Mouse (Mus musculus): ENCODE results near the gene Shisa8. TPM values are rescaled to one million over a fixed set of nuclear protein-coding genes. Genes with fewer than 3 reads are reported as not detected.

Shisa8 gene
- polyA plus RNA-seq, 1 experiment from 2014 or later = 1.8 TPM

DNA sequence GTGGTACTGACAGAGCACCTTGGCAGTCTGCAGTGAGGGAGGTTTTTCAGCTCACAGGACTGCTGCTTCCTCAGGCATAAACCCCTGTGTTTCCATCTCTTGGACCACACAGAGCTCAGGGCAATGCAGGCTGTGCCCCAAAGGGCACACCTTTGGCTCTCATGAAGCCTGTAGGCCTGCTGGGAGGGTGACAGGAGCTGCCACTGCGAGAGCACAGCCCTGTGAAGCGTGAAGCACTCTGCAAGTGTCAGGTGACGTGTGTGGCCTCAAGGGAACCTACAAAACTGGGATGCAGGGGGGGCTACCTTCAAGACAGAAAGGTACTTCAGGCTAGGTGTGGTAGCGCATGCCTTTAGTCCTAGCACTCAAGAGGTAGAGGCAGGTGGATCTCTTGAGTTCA lies 20.0 kb upstream of the Shisa8 start:
- Histone ChIP-seq H3K9me3 (no peaks in the 10 kb centered on the region), H3K27ac (no peak overlapping the region), H3K4me1 (replicated peaks) (peaks cover 29% of the 10 kb centered on the region), H3K27me3 (ENCODE audit: insufficient read depth, poor library complexity, severe bottlenecking) (no peaks in the 10 kb centered on the region), H3K4me3 (no peak overlapping the region), H3K36me3 (peaks cover 21% of the 10 kb centered on the region)
- DNase-seq (ENCODE audit: low spot score) = no peak
- WGBS = 73% methylated on average over 4 of the region's 4 CpGs

DNA sequence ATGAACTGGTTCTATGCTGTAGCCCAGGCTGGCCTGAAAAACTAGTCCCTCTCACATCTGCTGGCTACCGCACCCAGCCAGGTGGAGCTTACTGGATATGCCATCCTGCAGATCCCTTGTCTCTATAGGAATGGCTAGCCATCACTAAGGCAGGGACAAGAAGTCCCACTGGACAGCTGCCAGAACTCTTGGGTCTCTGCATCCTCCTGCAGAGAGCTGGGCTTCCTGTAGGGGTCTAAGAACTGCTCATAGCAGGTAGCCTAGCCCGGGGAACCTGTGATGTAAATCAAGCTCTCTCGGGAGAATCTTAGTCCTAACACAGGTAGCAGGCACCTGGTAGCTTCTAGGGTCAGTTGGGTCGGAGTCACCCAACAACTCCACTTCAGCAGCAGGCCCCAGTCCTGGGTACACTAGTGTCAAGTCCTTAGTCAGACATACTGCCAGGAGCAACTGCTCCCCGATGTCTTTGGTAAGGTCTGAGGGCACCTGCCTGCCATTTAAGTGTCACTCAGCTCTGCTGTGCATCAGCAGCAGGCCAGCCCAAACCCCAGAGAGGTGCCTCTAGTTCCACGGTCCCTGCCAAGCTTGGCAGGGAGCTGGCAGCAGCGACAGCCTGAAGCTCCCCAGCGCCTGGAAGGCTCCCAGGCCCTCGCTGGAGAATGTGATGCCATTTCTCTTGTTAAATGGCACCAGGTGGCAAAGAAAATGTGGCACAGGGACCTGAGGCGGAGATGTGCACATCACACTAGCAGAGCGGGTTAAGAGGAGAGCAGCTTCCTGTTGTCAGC lies 19.2 kb upstream of the Shisa8 start:
- H3K9me3 ChIP-seq = no peaks in the 10 kb centered on the region
- H3K4me1 ChIP-seq (replicated peaks) = peaks cover 29% of the 10 kb centered on the region
- DNase-seq (ENCODE audit: low spot score) = no peak
- no peak overlapping the region for H3K4me3 ChIP-seq
- no peak overlapping the region for H3K27ac ChIP-seq
- 71% methylated on average over 11 of the region's 11 CpGs for WGBS
- peaks cover 21% of the 10 kb centered on the region for H3K36me3 ChIP-seq
- H3K27me3 ChIP-seq (ENCODE audit: insufficient read depth, poor library complexity, severe bottlenecking) = 0 out of 2 replicates have a peak, but pooled peaks cover under 1% of the 10 kb centered on the region

DNA sequence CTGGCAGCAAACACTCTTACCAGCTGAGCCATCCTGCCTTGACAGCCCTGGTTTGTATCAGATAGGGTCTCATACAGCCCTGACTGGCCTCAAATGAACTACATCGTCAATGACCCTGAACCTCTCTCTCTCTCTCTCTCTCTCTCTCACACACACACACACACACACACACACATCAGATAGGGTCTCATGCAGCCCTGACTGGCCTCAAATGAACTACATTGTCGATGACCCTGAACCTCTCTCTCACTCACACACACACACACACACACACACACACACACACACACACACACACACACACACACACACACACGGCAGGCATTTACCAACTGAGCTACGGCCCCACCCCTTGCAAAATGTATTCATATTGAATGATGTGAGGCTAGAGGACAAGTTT lies 18.5 kb upstream of the Shisa8 start:
- H3K36me3 ChIP-seq = peaks cover 21% of the 10 kb centered on the region
- WGBS = 79% methylated on average over 4 of the region's 4 CpGs
- no peak for DNase-seq (ENCODE audit: low spot score)
- no peaks in the 10 kb centered on the region for H3K9me3 ChIP-seq
- H3K27me3 ChIP-seq (ENCODE audit: insufficient read depth, poor library complexity, severe bottlenecking) = peaks cover 8% of the 10 kb centered on the region
- H3K4me3 ChIP-seq = no peak overlapping the region
- H3K27ac ChIP-seq = no peak overlapping the region
- H3K4me1 ChIP-seq (replicated peaks) = peaks cover 29% of the 10 kb centered on the region

DNA sequence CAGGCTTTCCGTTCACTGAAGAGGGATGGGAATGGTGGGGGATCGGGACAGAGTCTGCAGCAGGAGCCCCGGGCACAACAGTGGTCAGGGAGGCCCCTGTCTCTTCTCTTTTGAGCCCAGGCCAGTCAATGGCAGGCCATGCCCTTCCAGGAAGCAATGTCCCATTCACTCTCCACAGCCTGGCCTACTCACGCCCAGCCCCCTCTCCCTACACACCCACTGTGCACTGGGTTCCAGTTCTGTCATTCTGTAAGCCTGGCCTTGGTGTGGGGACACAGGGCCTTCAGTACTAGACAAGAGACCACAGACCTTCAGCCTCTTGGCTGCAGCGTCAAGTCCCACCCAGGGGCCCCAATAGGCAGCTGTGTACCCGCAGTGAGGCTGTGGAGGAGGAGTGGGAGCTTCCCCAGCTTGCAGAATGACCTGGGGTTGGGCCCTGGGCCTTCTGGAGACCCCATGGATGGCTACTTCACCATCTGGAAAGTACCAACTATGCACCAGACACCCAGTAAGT lies 17.5 kb upstream of the Shisa8 start:
- Histone ChIP-seq H3K4me1 (replicated peaks) (peaks cover 26% of the 10 kb centered on the region), H3K9me3 (no peaks in the 10 kb centered on the region), H3K27ac (peak overlapping the region; percentile 41), H3K27me3 (ENCODE audit: insufficient read depth, poor library complexity, severe bottlenecking) (peaks cover 17% of the 10 kb centered on the region), H3K36me3 (peaks cover 21% of the 10 kb centered on the region), H3K4me3 (no peak overlapping the region)
- DNase-seq (ENCODE audit: low spot score) = no peak
- 64% methylated on average over 6 of the region's 6 CpGs for WGBS

DNA sequence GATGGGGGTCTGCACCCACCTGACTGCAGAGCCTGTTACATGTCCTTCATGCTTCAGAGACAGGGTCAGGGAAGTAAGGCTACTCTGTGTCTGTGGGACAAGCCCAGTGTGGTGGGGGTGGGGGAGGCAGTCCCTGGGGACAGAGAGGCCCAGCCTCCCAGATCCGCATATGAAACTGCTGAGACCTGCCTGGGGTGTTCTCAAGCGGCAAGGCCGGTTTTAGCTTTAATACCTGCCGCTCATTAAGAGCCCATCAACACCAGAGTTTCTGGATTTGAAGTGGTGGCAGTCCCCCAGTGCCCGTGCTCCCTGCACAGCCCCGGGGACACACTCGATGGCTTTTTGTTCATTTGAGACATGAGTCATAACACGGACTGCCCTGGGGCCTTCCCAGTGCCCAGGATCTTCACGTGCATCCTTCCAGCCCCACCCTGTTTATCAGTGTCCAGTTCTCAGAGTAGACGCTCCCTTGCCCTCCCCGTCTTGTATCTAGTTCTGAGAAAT lies 17.0 kb upstream of the Shisa8 start:
- Histone ChIP-seq H3K9me3 (no peaks in the 10 kb centered on the region), H3K27ac (peak overlapping the region; percentile 41), H3K36me3 (peaks cover 19% of the 10 kb centered on the region), H3K27me3 (ENCODE audit: insufficient read depth, poor library complexity, severe bottlenecking) (peaks cover 23% of the 10 kb centered on the region), H3K4me1 (replicated peaks) (peaks cover 30% of the 10 kb centered on the region), H3K4me3 (no peak overlapping the region)
- no peak for DNase-seq (ENCODE audit: low spot score)
- WGBS = 43% methylated on average over 11 of the region's 11 CpGs

DNA sequence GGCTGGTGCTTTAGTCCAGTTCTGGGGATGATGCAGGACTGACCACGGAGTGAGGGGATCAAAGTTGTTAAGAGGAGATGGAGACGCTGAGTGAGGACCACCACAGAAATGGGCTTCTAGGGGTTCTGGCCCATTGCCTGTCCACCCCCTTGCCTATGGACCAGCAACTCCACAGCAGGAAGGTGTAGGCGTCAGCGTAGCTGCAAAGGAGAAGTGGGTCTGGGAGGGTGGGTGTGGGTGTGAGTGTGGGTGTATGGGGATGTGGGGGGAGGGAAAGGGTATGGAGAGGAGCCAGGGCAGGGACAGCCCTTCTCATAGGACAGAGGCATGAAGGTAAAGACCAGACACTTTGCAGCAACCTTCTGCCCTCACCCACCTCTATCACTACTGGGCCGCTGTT lies 13.2 kb upstream of the Shisa8 start:
- peaks cover 46% of the 10 kb centered on the region for H3K4me1 ChIP-seq (replicated peaks)
- peaks cover 54% of the 10 kb centered on the region for H3K27me3 ChIP-seq (ENCODE audit: insufficient read depth, poor library complexity, severe bottlenecking)
- no peak overlapping the region for H3K4me3 ChIP-seq
- H3K9me3 ChIP-seq = no peaks in the 10 kb centered on the region
- no peak overlapping the region for H3K27ac ChIP-seq
- 89% methylated on average over 5 of the region's 5 CpGs for WGBS
- no peaks in the 10 kb centered on the region for H3K36me3 ChIP-seq
- no peak for DNase-seq (ENCODE audit: low spot score)

DNA sequence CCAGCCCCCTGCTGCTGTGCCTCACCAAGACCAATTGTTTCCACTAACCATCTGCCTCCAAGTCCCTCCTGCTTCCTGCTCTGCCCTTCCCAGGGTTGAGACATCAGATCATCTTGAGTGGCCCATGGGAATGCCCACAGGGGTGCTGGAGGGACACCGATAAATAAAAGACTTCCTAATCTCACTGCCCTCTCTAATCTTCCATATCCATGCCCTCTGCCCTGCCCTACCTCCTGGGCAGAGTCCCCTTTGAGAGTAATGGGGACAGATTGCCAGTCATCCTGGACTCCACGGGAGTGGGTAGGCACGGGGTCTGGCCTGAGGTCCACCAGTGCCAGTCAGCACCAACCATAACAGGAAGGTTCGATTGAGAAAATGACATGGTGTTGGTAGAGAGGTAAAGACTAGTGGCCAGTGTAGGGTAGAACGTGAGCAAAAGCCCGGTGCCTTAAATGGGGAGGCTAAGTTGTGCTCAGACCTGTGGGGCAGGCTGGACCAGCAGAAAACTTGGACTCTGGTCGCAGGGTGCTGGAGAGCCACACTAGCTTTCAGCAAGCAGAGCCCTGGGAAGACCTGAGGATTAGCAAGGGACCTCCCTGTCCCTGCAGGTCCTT lies 12.1 kb upstream of the Shisa8 start:
- H3K9me3 ChIP-seq = no peaks in the 10 kb centered on the region
- WGBS = 37% methylated on average over 7 of the region's 7 CpGs
- no peak for DNase-seq (ENCODE audit: low spot score)
- H3K4me1 ChIP-seq (replicated peaks) = peaks cover 44% of the 10 kb centered on the region
- no peak overlapping the region for H3K27ac ChIP-seq
- peaks cover 58% of the 10 kb centered on the region for H3K27me3 ChIP-seq (ENCODE audit: insufficient read depth, poor library complexity, severe bottlenecking)
- H3K36me3 ChIP-seq = no peaks in the 10 kb centered on the region
- H3K4me3 ChIP-seq = peak overlapping the region; percentile 50

DNA sequence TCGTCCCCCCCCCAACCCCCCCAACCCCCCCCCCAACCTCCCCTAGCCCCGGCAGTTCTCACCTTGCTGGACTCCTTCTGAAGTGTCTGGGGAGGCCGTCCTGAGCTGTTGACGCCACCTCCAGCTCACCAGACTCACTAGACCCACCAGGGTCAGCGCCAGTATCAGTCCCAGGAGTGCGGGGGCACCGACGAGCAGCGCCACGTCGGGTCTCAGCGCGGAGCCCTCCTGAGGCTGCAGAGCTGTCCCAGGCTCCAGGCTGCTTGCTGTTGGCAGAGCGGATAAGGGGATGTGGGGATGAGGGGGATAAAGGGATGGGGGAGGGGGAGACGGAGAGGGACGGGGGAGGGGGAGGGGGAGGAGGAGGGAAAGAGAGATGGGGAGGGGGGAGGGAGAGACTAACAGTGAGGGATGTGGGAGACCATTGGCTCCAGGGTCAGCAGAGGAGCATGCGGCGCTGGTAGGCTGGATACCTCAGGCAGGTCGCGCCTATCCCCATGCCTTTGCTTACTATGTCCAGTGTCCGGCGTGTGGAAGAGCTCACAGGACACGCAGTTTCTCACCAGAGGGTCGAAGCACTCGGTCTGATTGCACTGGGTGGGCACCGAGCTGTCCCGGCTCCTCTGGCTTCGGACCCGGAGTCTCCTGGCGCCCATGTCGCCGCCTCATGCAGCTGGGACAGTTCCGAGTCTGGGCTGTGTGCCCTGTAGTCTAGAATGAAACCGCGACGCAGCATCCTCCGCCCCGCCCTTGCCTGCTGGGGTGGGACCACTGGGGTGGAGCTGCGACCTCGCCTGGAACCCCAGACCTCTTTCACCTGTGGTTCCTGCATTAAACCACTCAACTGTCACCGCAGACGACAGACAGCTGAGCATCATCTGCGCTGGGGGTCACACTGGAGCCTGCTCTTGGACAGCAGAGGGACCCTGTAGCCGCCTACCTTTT lies 11.3 kb upstream of the Shisa8 start, which contains the start of gene Tnfrsf13c:
Gene Tnfrsf13c (minus strand): TSS at position 713 of the 945 bp plus-strand sequence.
- no peaks in the 10 kb centered on the region for H3K36me3 ChIP-seq
- H3K27me3 ChIP-seq (ENCODE audit: insufficient read depth, poor library complexity, severe bottlenecking) = peaks cover 61% of the 10 kb centered on the region
- H3K4me3 ChIP-seq = peak within 1 kb of the TSS; percentile 50
- H3K9me3 ChIP-seq = no peaks in the 10 kb centered on the region
- DNase-seq (ENCODE audit: low spot score) = no peak
- H3K4me1 ChIP-seq (replicated peaks) = peaks cover 45% of the 10 kb centered on the region
- WGBS = 1% methylated on average over 44 of the region's 44 CpGs
- H3K27ac ChIP-seq = peak within 1 kb of the TSS; percentile 69

DNA sequence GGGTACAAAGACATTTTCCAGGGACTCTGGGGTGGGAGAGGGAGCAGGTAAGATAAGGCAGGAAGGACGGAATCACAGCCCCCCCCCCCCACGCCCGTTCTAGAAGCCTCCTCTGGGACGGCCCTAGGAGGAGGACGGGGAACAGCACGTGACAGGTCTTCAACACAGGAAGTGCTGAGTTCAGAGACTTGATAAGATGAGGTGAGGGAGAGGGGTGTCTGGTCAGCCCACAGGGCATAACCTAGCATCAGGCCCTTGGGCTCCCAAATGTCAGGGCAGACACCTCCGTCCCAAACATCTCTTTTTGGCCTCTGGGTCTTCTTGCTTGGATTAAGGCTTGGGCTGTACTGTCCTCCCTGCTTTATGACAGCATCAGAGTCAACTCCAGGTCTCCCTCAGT lies 10.6 kb upstream of the Shisa8 start:
- whole genome bisulfite sequencing = 55% methylated on average over 7 of the region's 7 CpGs
- no peak overlapping the region; the same call in 1 of the 2 replicates for H3K27ac ChIP-seq

DNA sequence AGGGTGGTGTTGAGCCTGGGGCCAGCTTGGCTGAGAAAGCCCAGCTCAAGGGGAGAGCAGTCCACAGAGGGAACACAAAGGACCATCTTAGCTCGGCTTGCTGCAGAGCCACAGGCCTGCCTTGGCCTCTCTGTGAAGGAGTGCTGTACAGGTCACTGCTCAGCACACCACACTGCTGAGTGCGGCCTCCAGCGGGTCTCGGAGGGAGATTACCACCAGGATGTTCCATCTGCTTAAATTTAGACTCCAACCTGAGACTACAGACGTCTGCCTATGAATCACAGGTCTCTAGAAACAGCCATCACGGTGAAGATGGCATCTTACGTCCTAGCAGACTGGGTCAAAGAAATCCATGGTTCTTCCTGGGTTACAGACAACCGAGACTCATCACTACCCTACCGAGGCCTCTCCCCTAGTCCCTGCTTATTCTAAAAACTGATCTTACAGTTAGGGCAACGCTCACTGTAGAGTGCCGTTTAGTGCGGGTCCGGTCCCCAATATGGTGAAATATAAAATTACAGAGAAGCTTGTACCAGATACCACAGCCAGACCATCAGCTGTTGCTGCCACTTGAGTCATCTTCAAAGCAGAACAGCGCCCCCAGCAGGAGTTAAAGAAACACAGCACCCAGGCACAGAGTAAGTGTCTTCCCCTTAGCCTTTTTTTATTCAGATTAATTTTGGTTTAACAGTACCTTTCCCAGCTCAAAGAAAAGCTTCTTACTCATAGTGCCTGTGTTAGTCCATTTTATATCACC lies 8.7 kb upstream of the Shisa8 start:
- peaks cover 65% of the 10 kb centered on the region for H3K4me1 ChIP-seq (replicated peaks)
- WGBS = 65% methylated on average over 14 of the region's 14 CpGs
- peaks cover 78% of the 10 kb centered on the region for H3K27me3 ChIP-seq (ENCODE audit: insufficient read depth, poor library complexity, severe bottlenecking)
- H3K4me3 ChIP-seq = no peak overlapping the region
- no peaks in the 10 kb centered on the region for H3K9me3 ChIP-seq
- H3K27ac ChIP-seq = peak overlapping the region; percentile 73
- no peak for DNase-seq (ENCODE audit: low spot score)
- no peaks in the 10 kb centered on the region for H3K36me3 ChIP-seq

More for the DNA sequence above, 10.6 kb upstream of the Shisa8 start:
- DNase-seq (ENCODE audit: low spot score) = no peak
- peaks cover 49% of the 10 kb centered on the region for H3K4me1 ChIP-seq (replicated peaks)
- peak overlapping the region; percentile 50; the same call in 1 of the 2 replicates for H3K4me3 ChIP-seq
- H3K36me3 ChIP-seq = no peaks in the 10 kb centered on the region
- H3K27me3 ChIP-seq (ENCODE audit: insufficient read depth, poor library complexity, severe bottlenecking) = peaks cover 67% of the 10 kb centered on the region
- H3K9me3 ChIP-seq = no peaks in the 10 kb centered on the region

DNA sequence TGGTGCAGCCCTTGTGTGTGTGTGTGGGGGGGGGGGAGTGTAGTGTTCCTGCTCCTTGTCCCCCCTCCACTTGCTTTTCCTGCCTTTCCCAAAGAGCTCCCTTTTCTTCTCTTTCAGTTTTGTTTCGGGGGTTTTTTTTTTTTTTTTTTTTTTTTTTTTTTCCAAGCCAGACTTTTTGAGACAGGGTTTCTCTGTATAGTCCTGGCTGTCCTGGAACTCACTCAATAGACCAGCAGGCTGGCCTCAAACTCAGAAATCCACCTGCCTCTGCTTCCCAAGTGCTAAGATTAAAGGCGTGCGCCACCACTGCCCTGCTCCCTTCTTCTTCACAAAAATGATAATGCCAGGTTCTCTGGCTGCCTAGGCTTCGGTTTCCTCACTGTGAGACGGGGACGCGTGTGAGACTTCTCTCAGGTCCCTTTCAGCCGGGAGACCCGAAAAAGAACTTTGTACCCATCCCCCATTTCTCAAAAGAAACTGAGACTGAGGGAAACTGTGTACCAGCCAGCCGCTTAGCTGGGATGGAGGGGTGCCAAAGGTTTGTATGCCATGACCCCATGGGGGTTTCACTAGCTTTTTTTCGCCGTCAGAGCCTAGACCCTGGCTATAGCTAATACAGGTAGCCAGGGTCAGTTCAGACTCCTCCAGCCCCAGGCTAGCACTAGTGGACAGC lies 7.5 kb upstream of the Shisa8 start:
- Histone ChIP-seq H3K4me1 (replicated peaks) (peaks cover 74% of the 10 kb centered on the region), H3K9me3 (no peaks in the 10 kb centered on the region), H3K27me3 (ENCODE audit: insufficient read depth, poor library complexity, severe bottlenecking) (peaks cover 78% of the 10 kb centered on the region), H3K4me3 (no peak overlapping the region), H3K36me3 (no peaks in the 10 kb centered on the region), H3K27ac (no peak overlapping the region)
- no peak for DNase-seq (ENCODE audit: low spot score)
- WGBS = 57% methylated on average over 12 of the region's 12 CpGs
